Mouse (Mus musculus) lung, embryonic 14.5 days (tissue): ENCODE results near the gene Hoxc9. TPM values are rescaled to one million over a fixed set of nuclear protein-coding genes. Genes with fewer than 3 reads are reported as not detected.
A peak's percentile ranks its signal among the peaks of the same experiment; 100 is the strongest.

Experiments used
- ATAC-seq: fragments of 200-750 bp; cut with Nextera tagmentation; 2 replicates; pipeline ENCODE4 v1.8.0; 2017; ENCODE audit warnings: mild to moderate bottlenecking, moderate TSS enrichment, moderate library complexity; ENCODE audit not compliant: insufficient read depth
- DNase-seq: peaks from one replicate; pipeline ENCODE4 v3.0.0-alpha.2; 2015
- H3K27ac ChIP-seq: fragments of 300-500 bp; sonication (generic); 2 replicates; pipeline ENCODE4 v1.5.1; 2014; ENCODE audit warnings: low read depth, mild to moderate bottlenecking, moderate library complexity
- H3K27me3 ChIP-seq: fragments of 300-500 bp; sonication (generic); 2 replicates; pipeline ENCODE4 v1.6.1; 2014; ENCODE audit warnings: low read length, control low read depth; ENCODE audit not compliant: insufficient read depth
- H3K36me3 ChIP-seq: fragments of 300-500 bp; sonication (generic); 2 replicates; pipeline ENCODE4 v1.6.1; 2014; ENCODE audit warnings: control low read depth; ENCODE audit not compliant: insufficient read depth
- H3K4me1 ChIP-seq: fragments of 300-500 bp; sonication (generic); 2 replicates; pipeline ENCODE4 v1.6.1; 2014; ENCODE audit warnings: antibody characterized with exemption, control low read depth; ENCODE audit not compliant: insufficient read depth
- H3K4me2 ChIP-seq: fragments of 300-500 bp; sonication (generic); 2 replicates; pipeline ENCODE4 v1.6.1; 2014; ENCODE audit warnings: mild to moderate bottlenecking
- H3K4me3 ChIP-seq: fragments of 300-500 bp; sonication (generic); 2 replicates; pipeline ENCODE4 v1.5.1; 2014; ENCODE audit warnings: low read depth, low read length
- H3K9ac ChIP-seq: fragments of 300-500 bp; sonication (generic); 2 replicates; pipeline ENCODE4 v1.6.1; 2014
- H3K9me3 ChIP-seq: fragments of 300-500 bp; sonication (generic); 2 replicates; pipeline ENCODE4 v1.6.1; 2016; ENCODE audit warnings: low read depth, low read length, control low read depth
- CTCF ChIP-seq: IDR thresholded peaks from 2 replicates; pipeline ENCODE4 v1.5.1; 2016; ENCODE audit warnings: antibody characterized with exemption, low read depth
- WGBS: fragments of 180-500 bp; shearing (Covaris S2); extraction: QIAGEN DNeasy Blood & Tissue Kit; methylation state at CpG from one replicate; pipeline ENCODE4 v1.1.7; 2014; 5-methylcytosine and 5-hydroxymethylcytosine counted together
- microRNA counts: library from miRNA; unstranded; fragments of <30 nt; microRNA quantifications from one replicate; lab custom pipeline; 2016
- microRNA-seq: library from miRNA; unstranded; fragments of <30 nt; microRNA quantifications from one replicate; pipeline ENCODE4, GENCODE M21; 2016; ENCODE audit warnings: borderline number of aligned reads
- polyA plus RNA-seq: library from polyadenylated mRNA; unstranded; fragments of >200 nt; fragmentation: Nextera tagmentation; extraction: Ambion mirVana; gene quantifications from 2 replicates; pipeline ENCODE4 v1.2.1, GENCODE M21; 2014

The Hoxc9 gene
- polyA plus RNA-seq, 1 experiment from 2014 or later, result not detected

DNA sequence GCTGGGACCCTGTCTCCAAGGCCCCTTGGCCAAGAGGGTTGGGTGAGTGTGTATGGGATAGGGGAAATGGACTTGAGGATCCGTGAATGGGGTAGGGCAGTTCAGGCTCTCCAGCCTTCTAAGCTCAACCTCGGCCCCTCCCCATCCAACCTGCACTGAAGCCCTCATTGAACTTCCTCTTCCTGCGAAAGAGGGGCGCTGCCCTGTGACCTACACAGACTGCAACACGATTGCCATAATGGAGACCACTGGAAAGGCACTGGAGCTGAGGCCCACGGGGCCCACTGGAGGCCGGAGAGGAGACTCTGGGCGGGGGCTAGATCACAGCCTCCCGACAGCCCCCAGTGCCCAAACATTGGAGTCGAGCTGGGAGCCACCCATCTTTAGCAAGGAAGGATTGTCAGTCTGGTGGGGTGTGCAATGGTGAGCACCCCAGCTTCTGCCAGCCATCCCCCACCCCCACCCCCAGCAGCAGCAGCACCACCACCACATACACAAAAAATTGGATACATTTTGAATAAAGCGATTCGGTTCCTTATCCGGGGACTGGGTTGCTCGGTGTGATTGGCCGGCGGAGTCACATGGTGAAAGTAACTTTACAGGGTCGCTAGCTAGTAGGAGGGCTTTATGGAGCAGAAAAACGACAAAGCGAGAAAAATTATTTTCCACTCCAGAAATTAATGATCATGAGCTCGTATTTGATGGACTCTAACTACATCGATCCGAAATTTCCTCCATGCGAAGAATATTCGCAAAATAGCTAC is 58.0 kb downstream of the Hoxc9 start:
- ATAC-seq, result peak; percentile 79
- Histone ChIP-seq H3K36me3 (no peaks in the 10 kb centered on the region), H3K4me2 (peak overlapping the region; percentile 72), H3K27ac (no peak overlapping the region), H3K4me1 (no peaks in the 10 kb centered on the region), H3K4me3 (peak overlapping the region; percentile 51), H3K9me3 (no peaks in the 10 kb centered on the region), H3K27me3 (peaks cover 95% of the 10 kb centered on the region), H3K9ac (peak overlapping the region; percentile 52)
- under 1% methylated on average over 24 of the region's 24 CpGs for WGBS
- no peak for TF ChIP-seq CTCF
- peak; percentile 74 for DNase-seq

MicroRNAs encoded within 50 kb of the gene (microRNA counts, 519-probe panel; counts per million panel counts)
- microRNA mmu-miR-615-3p (lab: Ali Mortazavi, UCI) (30.5 counts per million), microRNA mmu-miR-615-5p (lab: Ali Mortazavi, UCI) (30.5 counts per million)

Small RNA genes lying within 50 kb of the gene (microRNA-seq; reads per million reads assigned to microRNA genes)
- 11.9 reads per million, percentile 26 among the genes with 10 or more reads in this experiment for gene Mir196a-2
- 94.6 reads per million, percentile 48 among the genes with 10 or more reads in this experiment for gene Mir615

Other genes with a start within 250 kb of the Hoxc9 start
- gene Hoxc13, start 55.3 kb upstream of the Hoxc9 start, polyA plus RNA-seq, result not detected in 2 replicates
- not detected in 2 replicates for gene Hoxc12, start 39.7 kb upstream of the Hoxc9 start, polyA plus RNA-seq
- gene Hoxc11, start 22.0 kb upstream of the Hoxc9 start, polyA plus RNA-seq, result not detected in 2 replicates
- gene Hoxc10, start 9.6 kb upstream of the Hoxc9 start, polyA plus RNA-seq, result not detected in 2 replicates
- 0.62 and 0.74 TPM in 2 replicates for gene Hoxc5, start 9.0 kb upstream of the Hoxc9 start, polyA plus RNA-seq
- not detected in 2 replicates for gene Hoxc8, start 14.2 kb downstream of the Hoxc9 start, polyA plus RNA-seq
- not detected in 2 replicates for gene Hoxc6, start 21.8 kb downstream of the Hoxc9 start, polyA plus RNA-seq
- 1.5 and 2.1 TPM in 2 replicates for gene Hoxc4, start 42.5 kb downstream of the Hoxc9 start, polyA plus RNA-seq
- 18.0 and 18.1 TPM in 2 replicates for gene Smug1, start 190.7 kb downstream of the Hoxc9 start, polyA plus RNA-seq